Mouse (Mus musculus) embryonic fibroblast, embryonic 13.5 days (primary cell): Measurements from ENCODE around the gene Nek11.

Experiments
- CTCF ChIP-seq: IDR thresholded peaks from 2 replicates; pipeline ENCODE4 v1.5.1; 2011; ENCODE audit warnings: mild to moderate bottlenecking, control low read depth, low read length, moderate library complexity, borderline replicate concordance; ENCODE audit not compliant: insufficient read depth
- POLR2A ChIP-seq: IDR thresholded peaks from 2 replicates; pipeline ENCODE4 v1.6.1; 2011; ENCODE audit warnings: low read depth, mild to moderate bottlenecking, control low read depth, low read length, moderate library complexity

DNA sequence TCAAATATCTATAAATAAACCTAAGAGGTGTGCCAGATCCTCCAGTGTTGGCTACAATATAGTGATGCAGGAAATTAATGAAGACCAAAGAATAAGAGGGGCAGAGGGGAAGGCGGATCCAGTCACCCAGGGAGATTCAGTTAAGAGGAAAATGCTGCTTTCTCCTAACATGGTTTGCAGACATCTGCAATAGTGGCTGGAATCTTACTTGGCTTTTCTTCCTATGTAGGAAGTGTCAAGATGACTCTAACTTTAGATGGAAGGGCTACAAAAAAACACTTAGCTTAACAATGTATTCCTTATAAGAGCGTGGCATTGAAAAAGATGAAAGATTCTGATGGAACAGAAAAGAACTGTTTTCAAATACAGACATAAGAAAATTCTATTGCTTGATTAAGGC, 89.3 kb downstream of the Nek11 start:
- TF ChIP-seq CTCF (no peak), POLR2A (no peak)
